Mouse (Mus musculus): ENCODE results near the gene Nalcn. TPM values are rescaled to one million over a fixed set of nuclear protein-coding genes. Genes with fewer than 3 reads are reported as not detected.

Nalcn gene
- polyA plus RNA-seq, 1 experiment from 2014 or later = 0.09 TPM

- no peak overlapping the region for H3K27ac ChIP-seq
- no peaks in the 10 kb centered on the region for H3K9me3 ChIP-seq (replicated peaks; ENCODE audit: low read length)
- H3K4me3 ChIP-seq (replicated peaks; ENCODE audit: low read depth, low read length) = no peak overlapping the region
- no peak for DNase-seq (ENCODE audit: low spot score)
- no peak overlapping the region for H3K9ac ChIP-seq (ENCODE audit: low read depth, low read length)
- WGBS = 42% methylated on average over 1 of the region's 1 CpGs
- no peak for TF ChIP-seq CTCF (IDR thresholded peaks at IDR 0.05; ENCODE audit: low read depth)
- ATAC-seq (replicated peaks; ENCODE audit: low FRiP score, low read depth) = no peak
- H3K4me1 ChIP-seq (replicated peaks; ENCODE audit: insufficient read depth, low read length) = no peaks in the 10 kb centered on the region
- no peaks in the 10 kb centered on the region for H3K27me3 ChIP-seq (ENCODE audit: insufficient read depth, low read length)
- no peaks in the 10 kb centered on the region for H3K36me3 ChIP-seq (ENCODE audit: insufficient read depth, low read length)
- no peak overlapping the region for H3K4me2 ChIP-seq (ENCODE audit: low read length)
These were observed 95.7 kb downstream of the Nalcn start for GRCm38 (mm10) chr14:123531271-123531670.

GRCm38 (mm10) chr14:123529143-123529542, 97.8 kb downstream of the Nalcn start:
- Histone ChIP-seq H3K36me3 (ENCODE audit: insufficient read depth, low read length) (no peaks in the 10 kb centered on the region), H3K4me3 (replicated peaks; ENCODE audit: low read depth, low read length) (no peak overlapping the region), H3K27ac (no peak overlapping the region), H3K9me3 (replicated peaks; ENCODE audit: low read length) (no peaks in the 10 kb centered on the region), H3K9ac (ENCODE audit: low read depth, low read length) (no peak overlapping the region), H3K4me1 (replicated peaks; ENCODE audit: insufficient read depth, low read length) (no peaks in the 10 kb centered on the region), H3K27me3 (ENCODE audit: insufficient read depth, low read length) (no peaks in the 10 kb centered on the region), H3K4me2 (ENCODE audit: low read length) (no peak overlapping the region)
- no peak for TF ChIP-seq CTCF (IDR thresholded peaks at IDR 0.05; ENCODE audit: low read depth)
- ATAC-seq (replicated peaks; ENCODE audit: low FRiP score, low read depth) (no peak), DNase-seq (ENCODE audit: low spot score) (no peak)

- Histone ChIP-seq H3K4me1 (replicated peaks; ENCODE audit: insufficient read depth, low read length) (no peaks in the 10 kb centered on the region), H3K36me3 (ENCODE audit: insufficient read depth, low read length) (no peaks in the 10 kb centered on the region), H3K4me3 (replicated peaks; ENCODE audit: low read depth, low read length) (no peak overlapping the region), H3K4me2 (ENCODE audit: low read length) (no peak overlapping the region), H3K9me3 (replicated peaks; ENCODE audit: low read length) (no peaks in the 10 kb centered on the region), H3K9ac (ENCODE audit: low read depth, low read length) (no peak overlapping the region), H3K27me3 (ENCODE audit: insufficient read depth, low read length) (no peaks in the 10 kb centered on the region), H3K27ac (no peak overlapping the region)
- peak; percentile 25 for DNase-seq (ENCODE audit: low spot score)
- TF ChIP-seq CTCF (IDR thresholded peaks at IDR 0.05; ENCODE audit: low read depth) = no peak
- no peak; the same call in 1 of the 2 replicates for ATAC-seq (replicated peaks; ENCODE audit: low FRiP score, low read depth)
- 44% methylated on average over 8 of the region's 8 CpGs for WGBS
These were observed 113.4 kb downstream of the Nalcn start for GRCm38 (mm10) chr14:123513376-123514141.

GRCm38 (mm10) chr14:123512923-123513322, 114.0 kb downstream of the Nalcn start:
- H3K4me1 ChIP-seq (replicated peaks; ENCODE audit: insufficient read depth, low read length) = no peaks in the 10 kb centered on the region
- DNase-seq (ENCODE audit: low spot score) = no peak
- H3K4me3 ChIP-seq (replicated peaks; ENCODE audit: low read depth, low read length) = no peak overlapping the region
- WGBS = 74% methylated on average over 2 of the region's 2 CpGs
- H3K36me3 ChIP-seq (ENCODE audit: insufficient read depth, low read length) = no peaks in the 10 kb centered on the region
- no peak overlapping the region for H3K27ac ChIP-seq
- TF ChIP-seq CTCF (IDR thresholded peaks at IDR 0.05; ENCODE audit: low read depth) = no peak
- H3K27me3 ChIP-seq (ENCODE audit: insufficient read depth, low read length) = no peaks in the 10 kb centered on the region
- no peak overlapping the region for H3K4me2 ChIP-seq (ENCODE audit: low read length)
- no peak for ATAC-seq (replicated peaks; ENCODE audit: low FRiP score, low read depth)
- H3K9me3 ChIP-seq (replicated peaks; ENCODE audit: low read length) = no peaks in the 10 kb centered on the region
- H3K9ac ChIP-seq (ENCODE audit: low read depth, low read length) = no peak overlapping the region

DNA sequence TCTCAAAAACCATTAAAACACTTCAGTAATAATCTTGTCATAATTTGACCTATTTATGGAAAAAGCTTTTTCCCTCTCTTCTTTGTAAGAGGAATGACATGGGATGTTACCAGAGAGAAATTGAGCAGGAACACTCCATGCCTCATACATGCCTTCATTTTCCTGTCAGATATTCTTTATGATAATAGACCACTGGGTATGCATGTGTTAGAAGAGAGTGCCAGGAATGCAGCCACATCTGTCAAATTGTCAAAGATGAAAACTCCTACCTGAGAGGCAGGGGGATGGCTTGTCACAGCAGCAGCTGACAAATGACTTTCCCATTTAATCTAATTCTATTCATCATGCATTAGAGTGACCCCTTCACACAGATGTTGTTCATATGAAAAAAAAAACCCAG, 131.4 kb downstream of the Nalcn start:
- H3K4me2 ChIP-seq (ENCODE audit: low read length) = no peak overlapping the region
- no peaks in the 10 kb centered on the region for H3K4me1 ChIP-seq (replicated peaks; ENCODE audit: insufficient read depth, low read length)
- H3K9me3 ChIP-seq (replicated peaks; ENCODE audit: low read length) = no peaks in the 10 kb centered on the region
- no peak overlapping the region for H3K9ac ChIP-seq (ENCODE audit: low read depth, low read length)
- H3K4me3 ChIP-seq (replicated peaks; ENCODE audit: low read depth, low read length) = no peak overlapping the region
- H3K36me3 ChIP-seq (ENCODE audit: insufficient read depth, low read length) = no peaks in the 10 kb centered on the region
- H3K27me3 ChIP-seq (ENCODE audit: insufficient read depth, low read length) = no peaks in the 10 kb centered on the region
- ATAC-seq (replicated peaks; ENCODE audit: low FRiP score, low read depth) (no peak), DNase-seq (ENCODE audit: low spot score) (no peak)
- H3K27ac ChIP-seq = no peak overlapping the region
- TF ChIP-seq CTCF (IDR thresholded peaks at IDR 0.05; ENCODE audit: low read depth) = no peak

GRCm38 (mm10) chr14:123488575-123489207, 138.3 kb downstream of the Nalcn start:
- ATAC-seq (replicated peaks; ENCODE audit: low FRiP score, low read depth) = no peak
- Histone ChIP-seq H3K4me3 (replicated peaks; ENCODE audit: low read depth, low read length) (no peak overlapping the region), H3K27ac (no peak overlapping the region), H3K9me3 (replicated peaks; ENCODE audit: low read length) (no peaks in the 10 kb centered on the region), H3K27me3 (ENCODE audit: insufficient read depth, low read length) (no peaks in the 10 kb centered on the region), H3K4me1 (replicated peaks; ENCODE audit: insufficient read depth, low read length) (no peaks in the 10 kb centered on the region), H3K4me2 (ENCODE audit: low read length) (no peak overlapping the region), H3K9ac (ENCODE audit: low read depth, low read length) (no peak overlapping the region), H3K36me3 (ENCODE audit: insufficient read depth, low read length) (no peaks in the 10 kb centered on the region)
- TF ChIP-seq CTCF (IDR thresholded peaks at IDR 0.05; ENCODE audit: low read depth) = no peak
- DNase-seq (ENCODE audit: low spot score) = no peak
- whole genome bisulfite sequencing = 68% methylated on average over 1 of the region's 1 CpGs
